Mouse (Mus musculus) heart, postnatal 0 days (tissue): ENCODE results near the gene Slc39a8.

Source experiments
- CTCF ChIP-seq: IDR thresholded peaks from 2 replicates; pipeline ENCODE4 v1.5.1; 2016; ENCODE audit warnings: antibody characterized with exemption, control low read depth, low read depth
- EP300 ChIP-seq: IDR thresholded peaks from 2 replicates; pipeline ENCODE4 v1.6.1; 2016; ENCODE audit warnings: antibody characterized with exemption, low read depth

DNA sequence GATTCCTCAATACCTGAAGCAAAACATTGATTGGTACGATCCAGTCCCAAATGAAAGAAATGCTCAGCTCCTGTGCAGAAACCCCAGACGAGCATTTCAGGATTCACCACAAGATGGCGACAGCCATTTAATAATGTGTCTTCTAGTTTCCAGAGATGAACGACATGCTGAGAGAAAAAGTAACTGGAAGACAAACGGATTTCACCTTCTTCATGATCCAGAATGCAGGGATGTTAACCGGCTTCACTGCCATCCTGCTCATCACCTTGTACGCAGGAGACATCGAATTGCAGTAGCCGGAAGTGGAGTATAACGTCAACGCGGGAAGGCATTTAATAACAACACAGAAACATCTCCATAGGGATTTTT, 61.6 kb downstream of the Slc39a8 start:
- TF ChIP-seq EP300 (no peak), CTCF (peak; percentile 82)
